Comparison of ENCODE assay signal across 8 mouse cellular contexts in genomic region chr10:21995221-21995620, GRCm38 (mm10).
A peak's percentile ranks its signal among the peaks of the same experiment; 100 is the strongest.
DNase-seq lines count a peak whose midpoint lies in the region; ATAC-seq and TF ChIP-seq lines count a peak whose summit lies in the region.

No protein-coding gene starts in this region.

- TF ChIP-seq POLR2A in embryonic fibroblast, embryonic 13.5 days (IDR thresholded peaks at IDR 0.05; ENCODE audit: low read depth, low read length) = no peak

- H3K27me3 ChIP-seq in hindbrain, embryonic 15.5 days = peaks cover 10% of the 10 kb centered on the region
- H3K27me3 ChIP-seq in limb, embryonic 11.5 days (ENCODE audit: control insufficient read depth, insufficient read depth, low read length) = no peaks in the 10 kb centered on the region
- H3K27me3 ChIP-seq in midbrain, embryonic 10.5 days (ENCODE audit: low read depth, poor library complexity, severe bottlenecking) = peaks cover 22% of the 10 kb centered on the region

- peak; percentile 78 for DNase-seq in layer of hippocampus, adult 11-12 months (ENCODE audit: low spot score)
- no peak for DNase-seq in layer of hippocampus, adult 9-10 months (ENCODE audit: low spot score)
- peak; percentile 91 for DNase-seq in brain, adult 2 months (ENCODE audit: low read depth, low spot score)
- DNase-seq in limb, embryonic 11.5 days (ENCODE audit: low spot score) = peak; percentile 65
- peak; percentile 38 for DNase-seq in midbrain, embryonic 10.5 days (ENCODE audit: low spot score)
- DNase-seq in telencephalon, adult 2 months (ENCODE audit: low read depth, low spot score) = peak; percentile 73

- H3K27ac ChIP-seq in embryonic fibroblast, embryonic 13.5 days (ENCODE audit: insufficient read depth, low read length) = peak overlapping the region; percentile 84
- no peak overlapping the region for H3K27ac ChIP-seq in hindbrain, embryonic 15.5 days (replicated peaks)
- no peak overlapping the region for H3K27ac ChIP-seq in limb, embryonic 11.5 days (replicated peaks; ENCODE audit: low read depth, low read length)
- H3K27ac ChIP-seq in midbrain, embryonic 10.5 days (replicated peaks) = no peak overlapping the region

- H3K4me3 ChIP-seq in embryonic fibroblast, embryonic 13.5 days (ENCODE audit: insufficient read depth, low read length) = peak overlapping the region; percentile 92
- peak overlapping the region; percentile 55 for H3K4me3 ChIP-seq in hindbrain, embryonic 15.5 days
- H3K4me3 ChIP-seq in limb, embryonic 11.5 days (ENCODE audit: low read depth, low read length) = peak overlapping the region; percentile 50
- peak overlapping the region; percentile 61 for H3K4me3 ChIP-seq in midbrain, embryonic 10.5 days

- H3K9me3 ChIP-seq in hindbrain, embryonic 15.5 days = no peaks in the 10 kb centered on the region
- H3K9me3 ChIP-seq in limb, embryonic 11.5 days (ENCODE audit: control insufficient read depth, low read length) = no peaks in the 10 kb centered on the region
- no peaks in the 10 kb centered on the region for H3K9me3 ChIP-seq in midbrain, embryonic 10.5 days (replicated peaks)

- ATAC-seq in hindbrain, embryonic 15.5 days (ENCODE audit: low FRiP score, low read depth) = no peak
- no peak for ATAC-seq in limb, embryonic 11.5 days (ENCODE audit: insufficient number of reproducible peaks, low FRiP score, low TSS enrichment, low read depth)

- peak overlapping the region; percentile 91 for H3K4me2 ChIP-seq in hindbrain, embryonic 15.5 days
- peak overlapping the region; percentile 66 for H3K4me2 ChIP-seq in limb, embryonic 11.5 days (ENCODE audit: low read depth, severe bottlenecking)

- WGBS in hindbrain, embryonic 15.5 days = 14% methylated on average over 12 of the region's 12 CpGs
- WGBS in limb, embryonic 11.5 days = 14% methylated on average over 12 of the region's 12 CpGs
- WGBS in midbrain, embryonic 10.5 days = 15% methylated on average over 12 of the region's 12 CpGs

- H3K4me1 ChIP-seq in embryonic fibroblast, embryonic 13.5 days (ENCODE audit: control insufficient read depth, insufficient read depth, low read length) = 0 out of 2 replicates have a peak, but pooled peaks cover 5% of the 10 kb centered on the region
- peaks cover 31% of the 10 kb centered on the region for H3K4me1 ChIP-seq in hindbrain, embryonic 15.5 days (replicated peaks)
- no peaks in the 10 kb centered on the region for H3K4me1 ChIP-seq in limb, embryonic 11.5 days (ENCODE audit: control insufficient read depth, insufficient read depth, low read length)
- peaks cover 33% of the 10 kb centered on the region for H3K4me1 ChIP-seq in midbrain, embryonic 10.5 days

- no peak overlapping the region for H3K9ac ChIP-seq in hindbrain, embryonic 15.5 days
- no peak overlapping the region for H3K9ac ChIP-seq in limb, embryonic 11.5 days (ENCODE audit: low read length)

- H3K36me3 ChIP-seq in hindbrain, embryonic 15.5 days = peaks cover 25% of the 10 kb centered on the region; the same call in 1 of the 2 replicates
- H3K36me3 ChIP-seq in limb, embryonic 11.5 days (ENCODE audit: control insufficient read depth, insufficient read depth, low read length) = no peaks in the 10 kb centered on the region
- H3K36me3 ChIP-seq in midbrain, embryonic 10.5 days = peaks cover 19% of the 10 kb centered on the region

- TF ChIP-seq CTCF in embryonic fibroblast, embryonic 13.5 days (IDR thresholded peaks at IDR 0.05; ENCODE audit: borderline replicate concordance, insufficient read depth, low read length) = no peak
